Mouse (Mus musculus): Measurements from ENCODE around the gene Tle2. TPM values are rescaled to one million over a fixed set of nuclear protein-coding genes. Genes with fewer than 3 reads are reported as not detected.

Tle2 gene
- polyA plus RNA-seq, 1 experiment, result 115 TPM

DNA sequence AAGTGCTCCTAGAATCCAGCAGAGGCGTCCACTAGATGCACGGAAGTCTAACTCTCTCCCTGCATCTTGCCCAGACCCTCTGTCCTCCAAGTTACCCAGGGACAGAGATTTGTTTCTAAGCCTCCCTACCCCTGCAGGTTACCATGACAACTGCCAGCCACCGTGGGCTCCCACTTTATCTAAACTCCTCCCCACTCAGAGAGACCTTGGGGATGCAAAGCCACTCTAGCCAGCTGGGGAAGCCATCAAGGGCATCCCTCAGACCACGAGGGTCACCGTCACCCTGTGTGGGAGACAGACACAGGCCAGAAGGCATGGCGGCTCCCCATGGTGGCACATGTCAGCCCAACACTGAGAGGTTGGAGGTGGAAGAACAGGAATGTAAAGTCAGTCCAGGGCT is 9.0 kb downstream of the Tle2 start:
- no peak overlapping the region for H3K27ac ChIP-seq (ENCODE audit: control insufficient read depth, insufficient read depth, low read length)
- WGBS, result 63% methylated on average over 6 of the region's 6 CpGs

DNA sequence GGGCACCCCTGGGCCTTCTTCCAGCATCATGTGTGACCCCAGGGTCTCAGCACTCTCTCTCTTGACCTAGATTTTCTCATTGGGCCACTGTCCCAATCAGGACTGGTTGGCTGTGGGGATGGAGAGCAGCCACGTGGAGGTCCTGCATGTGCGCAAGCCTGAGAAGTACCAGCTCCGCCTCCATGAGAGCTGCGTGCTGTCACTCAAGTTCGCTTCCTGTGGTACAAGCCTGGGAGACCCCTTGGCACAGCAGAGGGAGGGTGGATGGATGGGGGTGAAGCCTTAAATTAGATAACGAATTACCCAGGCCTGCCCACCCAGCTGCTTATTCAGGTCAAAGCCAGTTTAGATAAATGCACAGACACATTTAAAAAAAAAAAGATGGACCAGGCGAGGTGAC is 14.4 kb downstream of the Tle2 start:
- WGBS, result 86% methylated on average over 7 of the region's 7 CpGs
- TF ChIP-seq POLR2A (IDR thresholded peaks at IDR 0.05; ENCODE audit: control insufficient read depth, extremely low read depth, insufficient read depth, low read length, poor library complexity), result no peak
- no peak for TF ChIP-seq CTCF (IDR thresholded peaks at IDR 0.05; ENCODE audit: borderline replicate concordance, control insufficient read depth, extremely low read depth, insufficient read depth, low read length, poor library complexity)
- Histone ChIP-seq H3K4me1 (replicated peaks; ENCODE audit: control insufficient read depth, insufficient read depth, low read length) (no peaks in the 10 kb centered on the region; the same call in 1 of the 2 replicates), H3K4me3 (ENCODE audit: control insufficient read depth, insufficient read depth, low read length) (no peak overlapping the region), H3K36me3 (ENCODE audit: control insufficient read depth, insufficient read depth, low read length) (no peaks in the 10 kb centered on the region), H3K27ac (ENCODE audit: control insufficient read depth, insufficient read depth, low read length) (no peak overlapping the region), H3K27me3 (ENCODE audit: control insufficient read depth, insufficient read depth, low read length) (no peaks in the 10 kb centered on the region)
- no peak for DNase-seq

More for the DNA sequence above, 9.0 kb downstream of the Tle2 start:
- peaks cover 14% of the 10 kb centered on the region for H3K4me1 ChIP-seq (replicated peaks; ENCODE audit: control insufficient read depth, insufficient read depth, low read length)
- H3K36me3 ChIP-seq (ENCODE audit: control insufficient read depth, insufficient read depth, low read length), result no peaks in the 10 kb centered on the region
- DNase-seq, result no peak
- no peak overlapping the region for H3K4me3 ChIP-seq (ENCODE audit: control insufficient read depth, insufficient read depth, low read length)
- H3K27me3 ChIP-seq (ENCODE audit: control insufficient read depth, insufficient read depth, low read length), result no peaks in the 10 kb centered on the region
- TF ChIP-seq POLR2A (IDR thresholded peaks at IDR 0.05; ENCODE audit: control insufficient read depth, extremely low read depth, insufficient read depth, low read length, poor library complexity) (no peak), CTCF (IDR thresholded peaks at IDR 0.05; ENCODE audit: borderline replicate concordance, control insufficient read depth, extremely low read depth, insufficient read depth, low read length, poor library complexity) (no peak)

GRCm38 (mm10) chr10:81591846-81592245 is 17.5 kb downstream of the Tle2 start:
- TF ChIP-seq POLR2A (IDR thresholded peaks at IDR 0.05; ENCODE audit: control insufficient read depth, extremely low read depth, insufficient read depth, low read length, poor library complexity), result no peak
- no peak for TF ChIP-seq CTCF (IDR thresholded peaks at IDR 0.05; ENCODE audit: borderline replicate concordance, control insufficient read depth, extremely low read depth, insufficient read depth, low read length, poor library complexity)
- no peak for DNase-seq
- 92% methylated on average over 9 of the region's 9 CpGs for WGBS
- Histone ChIP-seq H3K27ac (ENCODE audit: control insufficient read depth, insufficient read depth, low read length) (no peak overlapping the region), H3K27me3 (ENCODE audit: control insufficient read depth, insufficient read depth, low read length) (no peaks in the 10 kb centered on the region), H3K4me1 (replicated peaks; ENCODE audit: control insufficient read depth, insufficient read depth, low read length) (peaks cover 16% of the 10 kb centered on the region), H3K4me3 (ENCODE audit: control insufficient read depth, insufficient read depth, low read length) (no peak overlapping the region), H3K36me3 (ENCODE audit: control insufficient read depth, insufficient read depth, low read length) (no peaks in the 10 kb centered on the region)

GRCm38 (mm10) chr10:81592631-81593030 is 18.3 kb downstream of the Tle2 start:
- Histone ChIP-seq H3K27ac (ENCODE audit: control insufficient read depth, insufficient read depth, low read length) (no peak overlapping the region), H3K27me3 (ENCODE audit: control insufficient read depth, insufficient read depth, low read length) (no peaks in the 10 kb centered on the region)

DNA sequence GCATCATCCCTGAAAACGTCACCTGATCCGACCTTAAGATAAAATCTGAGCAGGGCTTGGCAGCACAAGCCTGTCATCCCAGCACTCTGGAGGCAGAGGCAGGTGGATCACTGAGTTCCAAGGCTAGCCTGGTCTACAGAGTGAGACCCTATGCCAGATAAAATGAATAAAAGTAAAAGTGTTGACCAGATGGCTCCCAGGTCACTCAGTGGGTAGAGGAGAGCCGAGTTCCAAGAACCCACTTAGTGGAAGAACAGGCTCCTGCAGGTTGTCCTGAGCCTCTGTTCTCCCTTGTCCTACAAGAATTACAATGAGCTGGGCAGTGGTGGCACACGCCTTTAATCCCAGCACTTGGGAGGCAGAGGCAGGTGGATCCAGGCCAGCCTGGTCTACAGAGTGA is 18.9 kb downstream of the Tle2 start:
- H3K4me3 ChIP-seq (ENCODE audit: control insufficient read depth, insufficient read depth, low read length), result no peak overlapping the region
- DNase-seq, result no peak
- peaks cover 28% of the 10 kb centered on the region for H3K4me1 ChIP-seq (replicated peaks; ENCODE audit: control insufficient read depth, insufficient read depth, low read length)
- 93% methylated on average over 4 of the region's 4 CpGs for WGBS
- H3K36me3 ChIP-seq (ENCODE audit: control insufficient read depth, insufficient read depth, low read length), result no peaks in the 10 kb centered on the region
- H3K27ac ChIP-seq (ENCODE audit: control insufficient read depth, insufficient read depth, low read length), result no peak overlapping the region
- H3K27me3 ChIP-seq (ENCODE audit: control insufficient read depth, insufficient read depth, low read length), result no peaks in the 10 kb centered on the region
- TF ChIP-seq CTCF (IDR thresholded peaks at IDR 0.05; ENCODE audit: borderline replicate concordance, control insufficient read depth, extremely low read depth, insufficient read depth, low read length, poor library complexity) (no peak), POLR2A (IDR thresholded peaks at IDR 0.05; ENCODE audit: control insufficient read depth, extremely low read depth, insufficient read depth, low read length, poor library complexity) (no peak)

More at GRCm38 (mm10) chr10:81592631-81593030, 18.3 kb downstream of the Tle2 start:
- no peak for TF ChIP-seq CTCF (IDR thresholded peaks at IDR 0.05; ENCODE audit: borderline replicate concordance, control insufficient read depth, extremely low read depth, insufficient read depth, low read length, poor library complexity)
- no peak for TF ChIP-seq POLR2A (IDR thresholded peaks at IDR 0.05; ENCODE audit: control insufficient read depth, extremely low read depth, insufficient read depth, low read length, poor library complexity)
- no peak for DNase-seq
- no peak overlapping the region for H3K4me3 ChIP-seq (ENCODE audit: control insufficient read depth, insufficient read depth, low read length)
- 78% methylated on average over 7 of the region's 7 CpGs for WGBS
- peaks cover 22% of the 10 kb centered on the region for H3K4me1 ChIP-seq (replicated peaks; ENCODE audit: control insufficient read depth, insufficient read depth, low read length)
- H3K36me3 ChIP-seq (ENCODE audit: control insufficient read depth, insufficient read depth, low read length), result no peaks in the 10 kb centered on the region

GRCm38 (mm10) chr10:81593935-81594334 is 19.6 kb downstream of the Tle2 start:
- no peaks in the 10 kb centered on the region for H3K27me3 ChIP-seq (ENCODE audit: control insufficient read depth, insufficient read depth, low read length)
- peaks cover 35% of the 10 kb centered on the region for H3K4me1 ChIP-seq (replicated peaks; ENCODE audit: control insufficient read depth, insufficient read depth, low read length)
- no peak overlapping the region for H3K27ac ChIP-seq (ENCODE audit: control insufficient read depth, insufficient read depth, low read length)
- no peak for DNase-seq
- no peaks in the 10 kb centered on the region for H3K36me3 ChIP-seq (ENCODE audit: control insufficient read depth, insufficient read depth, low read length)
- no peak for TF ChIP-seq CTCF (IDR thresholded peaks at IDR 0.05; ENCODE audit: borderline replicate concordance, control insufficient read depth, extremely low read depth, insufficient read depth, low read length, poor library complexity)
- no peak overlapping the region for H3K4me3 ChIP-seq (ENCODE audit: control insufficient read depth, insufficient read depth, low read length)
- WGBS, result 94% methylated on average over 18 of the region's 18 CpGs

- H3K27me3 ChIP-seq (ENCODE audit: control insufficient read depth, insufficient read depth, low read length), result no peaks in the 10 kb centered on the region
- no peak overlapping the region for H3K4me3 ChIP-seq (ENCODE audit: control insufficient read depth, insufficient read depth, low read length)
- TF ChIP-seq POLR2A (IDR thresholded peaks at IDR 0.05; ENCODE audit: control insufficient read depth, extremely low read depth, insufficient read depth, low read length, poor library complexity) (no peak), CTCF (IDR thresholded peaks at IDR 0.05; ENCODE audit: borderline replicate concordance, control insufficient read depth, extremely low read depth, insufficient read depth, low read length, poor library complexity) (no peak)
- no peaks in the 10 kb centered on the region for H3K36me3 ChIP-seq (ENCODE audit: control insufficient read depth, insufficient read depth, low read length)
- H3K4me1 ChIP-seq (replicated peaks; ENCODE audit: control insufficient read depth, insufficient read depth, low read length), result peaks cover 49% of the 10 kb centered on the region
- H3K27ac ChIP-seq (ENCODE audit: control insufficient read depth, insufficient read depth, low read length), result no peak overlapping the region
- DNase-seq, result no peak
- 64% methylated on average over 5 of the region's 5 CpGs for WGBS
Measured at GRCm38 (mm10) chr10:81595599-81595998, 21.2 kb downstream of the Tle2 start.
